Mouse (Mus musculus) cerebellum, adult 8-10 months (tissue): ENCODE data around the gene Stt3a.

Experiments used
- DNase-seq: peaks from one replicate; pipeline ENCODE4 v3.0.0; 2022

Stt3a gene

GRCm38 (mm10) chr9:36707304-36707703, 60.2 kb downstream of the Stt3a start:
- DNase-seq: no peak

- DNase-seq: no peak
Measured at GRCm38 (mm10) chr9:36705923-36706322, 61.6 kb downstream of the Stt3a start.

- no peak for DNase-seq
Measured at GRCm38 (mm10) chr9:36694276-36694675, 73.2 kb downstream of the Stt3a start.

- DNase-seq: no peak
Measured at GRCm38 (mm10) chr9:36692920-36693319, 74.6 kb downstream of the Stt3a start, which contains the start of gene Acrv1. TSS of gene Acrv1 (plus strand) at chr9:36693220.

- DNase-seq: no peak
Measured at GRCm38 (mm10) chr9:36687329-36687728, 80.2 kb downstream of the Stt3a start.

GRCm38 (mm10) chr9:36681424-36681823, 86.1 kb downstream of the Stt3a start:
- no peak for DNase-seq
